Mouse (Mus musculus) erythroid progenitor cell, adult 5-6 weeks (primary cell): Measurements from ENCODE around the gene Cyp1a1. TPM values are rescaled to one million over a fixed set of nuclear protein-coding genes. Genes with fewer than 3 reads are reported as not detected.

ENCODE experiments used
- ATAC-seq: replicated peaks from 2 replicates; pipeline ENCODE4 v1.8.0; 2016; ENCODE audit warnings: moderate number of reproducible peaks, mild to moderate bottlenecking, moderate TSS enrichment, inconsistent platforms; ENCODE audit not compliant: poor library complexity, low FRiP score, severe bottlenecking
- total RNA-seq, 2 experiments: library from RNA; stranded (forward) in 1 of 2; stranded (reverse) in 1 of 2; fragments of 150-400 nt in 1 of 2; fragments of 186-747, 209-891 nt in 1 of 2; gene quantifications; 2 replicates each; pipeline versions ENCODE4 v1.2.3 to v1.2.4; 2015 to 2017; ENCODE audit warnings: low replicate concordance in 2 of 2

The Cyp1a1 gene
- total RNA-seq, 2 experiments from 2014 or later = not detected

DNA sequence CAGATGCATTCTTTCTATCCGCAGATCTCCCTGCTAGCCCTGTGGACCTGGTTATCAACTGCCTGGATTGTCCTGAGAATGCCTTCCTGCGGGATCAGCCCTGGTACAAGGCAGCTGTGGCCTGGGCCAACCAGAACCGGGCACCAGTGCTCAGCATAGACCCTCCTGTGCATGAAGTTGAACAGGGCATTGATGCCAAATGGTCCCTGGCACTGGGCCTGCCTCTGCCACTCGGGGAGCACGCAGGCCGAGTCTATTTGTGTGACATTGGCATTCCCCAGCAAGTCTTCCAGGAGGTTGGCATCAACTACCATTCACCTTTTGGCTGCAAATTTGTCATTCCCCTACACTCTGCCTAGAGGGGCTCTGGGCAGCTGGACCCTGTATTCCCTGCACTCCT is 60.4 kb downstream of the Cyp1a1 start:
- no peak for ATAC-seq

- ATAC-seq = no peak
These were observed 61.1 kb downstream of the Cyp1a1 start for GRCm38 (mm10) chr9:57748831-57749230.

DNA sequence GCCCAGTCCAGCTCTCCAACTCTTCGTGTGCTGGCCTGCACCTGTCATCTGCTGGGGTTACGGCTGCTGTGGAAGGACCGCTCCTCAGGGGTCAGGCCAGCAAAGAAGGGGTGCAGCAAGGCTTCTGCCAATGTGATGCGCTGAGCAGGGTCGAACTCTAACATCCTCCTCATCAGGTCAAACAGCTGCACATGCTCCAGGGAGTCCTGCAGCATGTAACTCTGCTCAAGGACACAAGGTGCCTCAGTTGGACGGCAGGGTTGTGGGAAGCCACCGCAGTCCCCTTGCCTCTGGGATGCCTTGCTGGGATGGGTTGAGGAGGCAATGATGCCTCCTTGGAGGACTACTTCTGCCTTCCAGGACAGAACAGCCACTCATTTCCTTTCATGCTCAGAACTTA is 63.2 kb downstream of the Cyp1a1 start:
- ATAC-seq = no peak

Other genes starting within 250 kb of the Cyp1a1 start
- 9.4 and 17.2 TPM in 2 replicates for gene Ppcdc, start 247.8 kb upstream of the Cyp1a1 start, total RNA-seq (2015; ENCODE audit: low replicate concordance)
- gene Ppcdc, start 247.8 kb upstream of the Cyp1a1 start, total RNA-seq (2017; ENCODE audit: low replicate concordance) = 5.0 and 6.1 TPM in 2 replicates
- 0.84 TPM in 1 of 2 replicates, not detected in the other for gene Scamp5, start 219.9 kb upstream of the Cyp1a1 start, total RNA-seq (2015; ENCODE audit: low replicate concordance)
- gene Scamp5, start 219.9 kb upstream of the Cyp1a1 start, total RNA-seq (2017; ENCODE audit: low replicate concordance) = 1.2 TPM in 2 replicates
- not detected in 2 replicates for gene Rpp25, start 183.9 kb upstream of the Cyp1a1 start, total RNA-seq (2015; ENCODE audit: low replicate concordance)
- gene Rpp25, start 183.9 kb upstream of the Cyp1a1 start, total RNA-seq (2017; ENCODE audit: low replicate concordance) = not detected in 2 replicates
- gene Cox5a, start 166.7 kb upstream of the Cyp1a1 start, total RNA-seq (2015; ENCODE audit: low replicate concordance) = 138 and 226 TPM in 2 replicates
- 34.4 and 38.2 TPM in 2 replicates for gene Cox5a, start 166.7 kb upstream of the Cyp1a1 start, total RNA-seq (2017; ENCODE audit: low replicate concordance)
- 2.9 and 5.0 TPM in 2 replicates for gene Fam219b, start 150.4 kb upstream of the Cyp1a1 start, total RNA-seq (2015; ENCODE audit: low replicate concordance)
- gene Fam219b, start 150.4 kb upstream of the Cyp1a1 start, total RNA-seq (2017; ENCODE audit: low replicate concordance) = 3.5 and 5.9 TPM in 2 replicates
- gene Mpi, start 135.2 kb upstream of the Cyp1a1 start, total RNA-seq (2015; ENCODE audit: low replicate concordance) = 1.7 and 4.0 TPM in 2 replicates
- 0.26 and 1.4 TPM in 2 replicates for gene Mpi, start 135.2 kb upstream of the Cyp1a1 start, total RNA-seq (2017; ENCODE audit: low replicate concordance)
- gene Scamp2, start 127.0 kb upstream of the Cyp1a1 start, total RNA-seq (2015; ENCODE audit: low replicate concordance) = 23.8 and 28.1 TPM in 2 replicates
- 10.0 and 12.1 TPM in 2 replicates for gene Scamp2, start 127.0 kb upstream of the Cyp1a1 start, total RNA-seq (2017; ENCODE audit: low replicate concordance)
- 1.1 and 3.4 TPM in 2 replicates for gene Ulk3, start 98.5 kb upstream of the Cyp1a1 start, total RNA-seq (2015; ENCODE audit: low replicate concordance)
- gene Ulk3, start 98.5 kb upstream of the Cyp1a1 start, total RNA-seq (2017; ENCODE audit: low replicate concordance) = 0.98 and 5.9 TPM in 2 replicates
- not detected in 2 replicates for gene Cplx3, start 81.6 kb upstream of the Cyp1a1 start, total RNA-seq (2015; ENCODE audit: low replicate concordance)
- gene Cplx3, start 81.6 kb upstream of the Cyp1a1 start, total RNA-seq (2017; ENCODE audit: low replicate concordance) = not detected in 2 replicates
- not detected in 2 replicates for gene Lman1l, start 67.2 kb upstream of the Cyp1a1 start, total RNA-seq (2015; ENCODE audit: low replicate concordance)
- not detected in 2 replicates for gene Lman1l, start 67.2 kb upstream of the Cyp1a1 start, total RNA-seq (2017; ENCODE audit: low replicate concordance)
- 34.6 and 46.1 TPM in 2 replicates for gene Csk, start 34.3 kb upstream of the Cyp1a1 start, total RNA-seq (2015; ENCODE audit: low replicate concordance)
- gene Csk, start 34.3 kb upstream of the Cyp1a1 start, total RNA-seq (2017; ENCODE audit: low replicate concordance) = 46.2 and 46.5 TPM in 2 replicates
- gene Cyp1a2, start 4.2 kb upstream of the Cyp1a1 start, total RNA-seq (2015; ENCODE audit: low replicate concordance) = not detected in 2 replicates
- gene Cyp1a2, start 4.2 kb upstream of the Cyp1a1 start, total RNA-seq (2017; ENCODE audit: low replicate concordance) = not detected in 2 replicates
- gene Edc3, start 20.6 kb downstream of the Cyp1a1 start, total RNA-seq (2015; ENCODE audit: low replicate concordance) = 5.8 and 7.5 TPM in 2 replicates
- 2.8 and 8.6 TPM in 2 replicates for gene Edc3, start 20.6 kb downstream of the Cyp1a1 start, total RNA-seq (2017; ENCODE audit: low replicate concordance)
- 237 and 278 TPM in 2 replicates for gene Clk3, start 77.9 kb downstream of the Cyp1a1 start, total RNA-seq (2015; ENCODE audit: low replicate concordance)
- gene Clk3, start 77.9 kb downstream of the Cyp1a1 start, total RNA-seq (2017; ENCODE audit: low replicate concordance) = 247 and 348 TPM in 2 replicates
- gene Arid3b, start 148.9 kb downstream of the Cyp1a1 start, total RNA-seq (2015; ENCODE audit: low replicate concordance) = 7.1 and 8.3 TPM in 2 replicates
- gene Arid3b, start 148.9 kb downstream of the Cyp1a1 start, total RNA-seq (2017; ENCODE audit: low replicate concordance) = 0.83 and 1.8 TPM in 2 replicates
- 16.2 and 33.1 TPM in 2 replicates for gene Ubl7, start 223.1 kb downstream of the Cyp1a1 start, total RNA-seq (2015; ENCODE audit: low replicate concordance)
- 13.8 and 15.0 TPM in 2 replicates for gene Ubl7, start 223.1 kb downstream of the Cyp1a1 start, total RNA-seq (2017; ENCODE audit: low replicate concordance)